Mouse (Mus musculus) embryonic facial prominence, embryonic 11.5 days (tissue): Measurements from ENCODE around the gene Asxl1. TPM values are rescaled to one million over a fixed set of nuclear protein-coding genes. Genes with fewer than 3 reads are reported as not detected.

Source experiments
- ATAC-seq: fragments of 200-750 bp; cut with Nextera tagmentation; replicated peaks from 2 replicates; pipeline ENCODE4 v1.8.0; 2017; ENCODE audit warnings: low read depth; ENCODE audit not compliant: insufficient number of reproducible peaks, low FRiP score, low TSS enrichment
- DNase-seq: peaks from one replicate; pipeline ENCODE4 v3.0.0-alpha.2; 2015; ENCODE audit warnings: low spot score
- H3K27ac ChIP-seq: fragments of 300-500 bp; sonication (generic); replicated peaks from 2 replicates; pipeline ENCODE4 v1.5.1; 2014; ENCODE audit warnings: mild to moderate bottlenecking, low read depth, low read length, control low read depth
- H3K27me3 ChIP-seq: fragments of 300-500 bp; sonication (generic); 2 replicates; pipeline ENCODE4 v1.6.1; 2014; ENCODE audit warnings: mild to moderate bottlenecking, low read length, moderate library complexity, mixed read lengths; ENCODE audit not compliant: control insufficient read depth, insufficient read depth
- H3K36me3 ChIP-seq: fragments of 300-500 bp; sonication (generic); replicated peaks from 2 replicates; pipeline ENCODE4 v1.6.1; 2014; ENCODE audit warnings: low read depth, mild to moderate bottlenecking, low read length, moderate library complexity, mixed read lengths; ENCODE audit not compliant: control insufficient read depth, insufficient read depth
- H3K4me1 ChIP-seq: fragments of 300-500 bp; sonication (generic); 2 replicates; pipeline ENCODE4 v1.6.1; 2014; ENCODE audit warnings: low read length, mixed read lengths; ENCODE audit not compliant: control insufficient read depth, insufficient read depth
- H3K4me2 ChIP-seq: fragments of 300-500 bp; sonication (generic); 2 replicates; pipeline ENCODE4 v1.6.1; 2014; ENCODE audit warnings: low read depth, mild to moderate bottlenecking, control low read depth, low read length, moderate library complexity
- H3K4me3 ChIP-seq: fragments of 300-500 bp; sonication (generic); 2 replicates; pipeline ENCODE4 v1.5.1; 2014; ENCODE audit warnings: low read depth, low read length, control low read depth
- H3K9ac ChIP-seq: fragments of 300-500 bp; sonication (generic); replicated peaks from 2 replicates; pipeline ENCODE4 v1.6.1; 2014; ENCODE audit warnings: mild to moderate bottlenecking, control low read depth, low read length
- H3K9me3 ChIP-seq: fragments of 300-500 bp; sonication (generic); replicated peaks from 2 replicates; pipeline ENCODE4 v1.6.1; 2016; ENCODE audit warnings: mild to moderate bottlenecking, low read length, inconsistent platforms, mixed read lengths; ENCODE audit not compliant: control insufficient read depth
- WGBS: fragments of 180-500 bp; shearing (Covaris S2); extraction: QIAGEN DNeasy Blood & Tissue Kit; methylation state at CpG from one replicate; pipeline ENCODE4 v1.1.7; 2014; 5-methylcytosine and 5-hydroxymethylcytosine counted together
- polyA plus RNA-seq: library from polyadenylated mRNA; unstranded; fragments of >200 nt; fragmentation: Nextera tagmentation; extraction: Ambion mirVana; gene quantifications from 2 replicates; pipeline ENCODE4 v1.2.1, GENCODE M21; 2014

The Asxl1 gene
- polyA plus RNA-seq, 1 experiment from 2014 or later: 21.0 TPM

GRCm38 (mm10) chr2:153446476-153446875 lies 100.8 kb downstream of the Asxl1 start:
- H3K4me2 ChIP-seq: no peak overlapping the region
- no peak overlapping the region for H3K4me3 ChIP-seq

GRCm38 (mm10) chr2:153447719-153448118 lies 102.1 kb downstream of the Asxl1 start:
- H3K27ac ChIP-seq: no peak overlapping the region
- H3K4me1 ChIP-seq: peaks cover 2% of the 10 kb centered on the region
- H3K9ac ChIP-seq: no peak overlapping the region
- no peaks in the 10 kb centered on the region for H3K36me3 ChIP-seq
- no peaks in the 10 kb centered on the region for H3K9me3 ChIP-seq
- ATAC-seq (no peak), DNase-seq (no peak)
- no peaks in the 10 kb centered on the region for H3K27me3 ChIP-seq
- 75% methylated on average over 3 of the region's 3 CpGs for WGBS
- H3K4me2 ChIP-seq: no peak overlapping the region
- no peak overlapping the region for H3K4me3 ChIP-seq

More at GRCm38 (mm10) chr2:153446476-153446875, 100.8 kb downstream of the Asxl1 start:
- Histone ChIP-seq H3K27ac (no peak overlapping the region), H3K27me3 (no peaks in the 10 kb centered on the region), H3K9ac (no peak overlapping the region), H3K9me3 (no peaks in the 10 kb centered on the region), H3K36me3 (no peaks in the 10 kb centered on the region), H3K4me1 (peaks cover 6% of the 10 kb centered on the region)
- 18% methylated on average over 4 of the region's 4 CpGs for WGBS
- DNase-seq (peak; percentile 63), ATAC-seq (no peak)

GRCm38 (mm10) chr2:153448519-153448918 lies 102.9 kb downstream of the Asxl1 start:
- no peak for DNase-seq
- Histone ChIP-seq H3K4me3 (no peak overlapping the region), H3K4me1 (no peaks in the 10 kb centered on the region), H3K9ac (no peak overlapping the region), H3K9me3 (no peaks in the 10 kb centered on the region), H3K4me2 (no peak overlapping the region), H3K36me3 (no peaks in the 10 kb centered on the region), H3K27me3 (no peaks in the 10 kb centered on the region), H3K27ac (no peak overlapping the region)
- 87% methylated on average over 6 of the region's 6 CpGs for WGBS
- no peak for ATAC-seq

Other genes with a start within 250 kb of the Asxl1 start
- 1.8 TPM in 2 replicates for gene Hck, start 237.4 kb upstream of the Asxl1 start, polyA plus RNA-seq
- gene Tm9sf4, start 184.5 kb upstream of the Asxl1 start, polyA plus RNA-seq: 82.2 and 84.0 TPM in 2 replicates
- gene Tspyl3, start 120.4 kb upstream of the Asxl1 start, polyA plus RNA-seq: 8.5 and 8.6 TPM in 2 replicates
- gene Plagl2, start 104.4 kb upstream of the Asxl1 start, polyA plus RNA-seq: 26.9 and 27.4 TPM in 2 replicates
- gene Pofut1, start 104.3 kb upstream of the Asxl1 start, polyA plus RNA-seq: 7.5 and 8.0 TPM in 2 replicates
- 6.9 and 7.6 TPM in 2 replicates for gene Kif3b, start 54.4 kb upstream of the Asxl1 start, polyA plus RNA-seq
- gene 4930404H24Rik, start 147.0 kb downstream of the Asxl1 start, polyA plus RNA-seq: not detected in 2 replicates
- gene Nol4l, start 184.1 kb downstream of the Asxl1 start, polyA plus RNA-seq: 17.6 and 21.0 TPM in 2 replicates